Mouse (Mus musculus): Measurements from ENCODE around the gene Cr1l. TPM values are rescaled to one million over a fixed set of nuclear protein-coding genes. Genes with fewer than 3 reads are reported as not detected.

Gene Cr1l
- polyA plus RNA-seq (2012; rRNA removed), result 54.1 and 83.6 TPM in 2 replicates

DNA sequence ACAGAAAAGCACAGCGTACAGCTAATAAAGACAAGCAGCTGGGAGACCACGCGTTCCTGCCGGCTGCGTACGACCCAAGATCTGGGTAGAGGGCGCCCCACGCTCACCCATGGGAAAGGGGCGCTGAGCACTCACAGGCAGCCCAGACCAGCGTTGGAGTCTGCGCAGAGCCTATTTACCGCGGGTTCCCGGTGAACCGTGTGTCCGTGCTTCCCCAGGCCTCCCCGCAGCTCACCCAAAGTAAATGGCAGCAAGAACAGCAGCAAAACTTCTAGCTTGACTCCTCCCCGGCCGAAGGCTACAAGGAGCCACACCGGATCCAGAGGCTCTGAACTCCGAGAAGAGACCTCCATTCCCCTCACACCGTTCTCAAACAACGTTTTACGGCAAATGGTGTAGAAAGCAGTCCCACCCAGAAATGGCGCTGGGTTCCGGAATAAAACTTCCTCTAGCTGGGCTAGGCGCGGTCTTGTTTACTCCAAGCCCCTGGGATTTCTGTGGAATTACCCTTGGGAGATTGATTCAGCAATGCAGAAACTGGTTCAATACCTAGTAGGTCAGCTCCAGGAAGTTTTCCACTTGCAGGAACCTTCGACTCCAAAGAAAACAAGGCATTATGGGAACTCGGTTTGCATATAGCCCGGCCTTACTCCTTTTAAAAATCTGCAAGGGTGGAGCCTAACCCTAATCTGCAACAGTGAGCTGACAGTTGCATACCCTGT is at the start of gene Cr1l:
Gene Cr1l, minus strand, starts transcription at position 634 of the 722 bp plus-strand sequence.
- Histone ChIP-seq H3K36me3 (ENCODE audit: control insufficient read depth, insufficient read depth, low read length) (peaks cover 5% of the 10 kb centered on the region), H3K27me3 (replicated peaks; ENCODE audit: control insufficient read depth, insufficient read depth, low read length) (no peaks in the 10 kb centered on the region), H3K4me1 (ENCODE audit: control insufficient read depth, insufficient read depth, low read length) (no peaks in the 10 kb centered on the region; the same call in 1 of the 2 replicates), H3K4me3 (ENCODE audit: insufficient read depth, low read depth, low read length) (peak within 1 kb of the TSS; percentile 88), H3K27ac (ENCODE audit: insufficient read depth, low read depth, low read length) (peak within 1 kb of the TSS; percentile 97)
- WGBS, result under 1% methylated on average over 31 of the region's 31 CpGs
- TF ChIP-seq POLR2A (IDR thresholded peaks at IDR 0.05; ENCODE audit: low read depth, low read length) (peak; percentile 76), CTCF (conservative IDR thresholded peaks at IDR 0.05; ENCODE audit: insufficient read depth, insufficient read length, low read depth, low read length) (peak; percentile 69)
- DNase-seq, result peak; percentile 95

DNA sequence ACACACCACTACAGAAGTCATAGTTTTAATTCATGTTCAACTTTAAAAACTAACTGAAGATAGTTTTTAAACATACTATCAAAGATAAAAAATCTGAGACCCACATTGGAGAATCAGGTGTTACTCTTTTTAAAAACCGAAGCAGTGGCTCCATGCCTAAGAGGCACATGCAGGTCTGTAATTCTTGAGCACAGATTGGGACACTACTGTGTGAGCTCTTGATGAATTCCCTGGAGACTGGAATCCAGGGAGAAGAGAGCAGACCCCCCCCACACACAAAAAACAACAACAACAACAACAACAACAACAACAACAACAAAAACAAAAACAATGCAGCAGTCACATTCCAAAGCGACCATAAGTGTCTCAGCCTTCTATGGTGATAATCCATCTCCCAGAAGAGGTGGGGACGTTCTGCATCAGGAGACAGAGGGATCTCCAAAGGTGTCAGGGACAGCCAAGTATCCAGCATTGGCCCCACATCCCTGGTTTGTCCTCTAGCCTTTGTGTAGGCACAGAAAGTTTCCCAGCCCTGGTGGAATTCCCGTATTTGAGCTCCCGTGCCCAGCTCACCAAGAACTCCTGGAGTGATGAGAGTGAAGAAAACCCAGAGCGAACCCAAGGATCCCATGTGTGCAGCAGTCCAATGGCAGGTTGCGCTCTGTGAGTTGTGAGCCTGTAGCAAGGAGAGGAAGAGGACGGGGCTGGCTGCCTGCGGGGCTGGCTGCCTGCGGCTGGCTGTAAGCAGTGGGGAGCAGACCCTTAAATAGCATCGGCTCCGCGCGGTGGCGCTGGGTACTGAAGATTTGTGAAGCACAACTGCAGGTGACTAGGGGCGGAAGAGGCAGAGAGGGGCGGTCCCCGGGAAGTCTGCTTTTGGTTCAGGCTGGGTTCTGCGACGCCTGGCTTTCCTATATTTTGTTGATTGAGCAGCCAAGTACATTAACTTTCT is 44.9 kb upstream of the Cr1l start, which contains the start of gene Cr2:
Gene Cr2, minus strand, starts transcription at position 737 of the 952 bp plus-strand sequence.
- no peaks in the 10 kb centered on the region for H3K36me3 ChIP-seq (ENCODE audit: control insufficient read depth, insufficient read depth, low read length)
- peak; percentile 42 for DNase-seq
- H3K27ac ChIP-seq (ENCODE audit: insufficient read depth, low read depth, low read length), result no peak within 1 kb of the TSS
- no peaks in the 10 kb centered on the region for H3K4me1 ChIP-seq (ENCODE audit: control insufficient read depth, insufficient read depth, low read length)
- TF ChIP-seq CTCF (conservative IDR thresholded peaks at IDR 0.05; ENCODE audit: insufficient read depth, insufficient read length, low read depth, low read length), result peak; percentile 36
- no peak for TF ChIP-seq POLR2A (IDR thresholded peaks at IDR 0.05; ENCODE audit: low read depth, low read length)
- no peaks in the 10 kb centered on the region for H3K27me3 ChIP-seq (replicated peaks; ENCODE audit: control insufficient read depth, insufficient read depth, low read length)
- peak within 1 kb of the TSS; percentile 2; the same call in 1 of the 2 replicates for H3K4me3 ChIP-seq (ENCODE audit: insufficient read depth, low read depth, low read length)
- WGBS, result 8% methylated on average over 20 of the region's 20 CpGs

DNA sequence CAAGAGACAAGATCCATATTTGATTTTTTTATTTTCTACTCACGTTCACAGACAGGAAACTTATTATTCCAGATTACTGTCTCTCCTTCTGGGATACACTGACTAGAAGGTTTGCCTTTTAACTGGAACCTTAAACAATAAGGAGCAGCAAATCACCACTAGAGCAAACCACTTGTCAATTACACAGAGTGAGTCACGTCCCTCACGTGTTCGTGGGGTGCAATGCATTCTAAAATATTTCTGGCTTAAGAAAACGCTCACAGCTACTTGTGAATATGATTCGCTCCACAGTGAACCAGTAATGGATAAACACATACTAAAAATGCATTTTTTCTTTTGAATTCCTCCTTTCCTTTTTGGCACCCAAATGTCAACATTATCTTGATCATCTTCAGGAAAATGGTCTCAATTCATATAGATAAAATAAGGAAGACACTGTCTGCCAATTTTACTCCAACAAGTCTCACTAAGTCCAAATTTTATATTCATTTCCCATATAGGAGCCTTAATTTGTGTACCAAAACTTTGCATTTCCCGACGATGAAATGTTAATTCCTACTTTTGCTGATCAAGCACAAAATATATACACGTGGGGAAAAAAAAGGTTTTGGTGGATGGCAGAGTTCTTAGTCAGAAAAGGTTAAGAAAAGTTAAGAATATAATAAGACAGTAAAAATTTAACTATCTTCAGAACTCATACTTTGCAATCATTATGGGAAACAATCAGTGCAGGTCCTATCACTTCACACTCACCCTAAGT is 33.8 kb upstream of the Cr1l start:
- TF ChIP-seq CTCF (conservative IDR thresholded peaks at IDR 0.05; ENCODE audit: insufficient read depth, insufficient read length, low read depth, low read length) (no peak), POLR2A (IDR thresholded peaks at IDR 0.05; ENCODE audit: low read depth, low read length) (no peak)
- no peaks in the 10 kb centered on the region; the same call in 1 of the 2 replicates for H3K36me3 ChIP-seq (ENCODE audit: control insufficient read depth, insufficient read depth, low read length)
- WGBS, result 79% methylated on average over 9 of the region's 9 CpGs
- no peaks in the 10 kb centered on the region for H3K4me1 ChIP-seq (ENCODE audit: control insufficient read depth, insufficient read depth, low read length)
- no peak overlapping the region for H3K27ac ChIP-seq (ENCODE audit: insufficient read depth, low read depth, low read length)
- no peak for DNase-seq
- H3K27me3 ChIP-seq (replicated peaks; ENCODE audit: control insufficient read depth, insufficient read depth, low read length), result no peaks in the 10 kb centered on the region
- no peak overlapping the region for H3K4me3 ChIP-seq (ENCODE audit: insufficient read depth, low read depth, low read length)

DNA sequence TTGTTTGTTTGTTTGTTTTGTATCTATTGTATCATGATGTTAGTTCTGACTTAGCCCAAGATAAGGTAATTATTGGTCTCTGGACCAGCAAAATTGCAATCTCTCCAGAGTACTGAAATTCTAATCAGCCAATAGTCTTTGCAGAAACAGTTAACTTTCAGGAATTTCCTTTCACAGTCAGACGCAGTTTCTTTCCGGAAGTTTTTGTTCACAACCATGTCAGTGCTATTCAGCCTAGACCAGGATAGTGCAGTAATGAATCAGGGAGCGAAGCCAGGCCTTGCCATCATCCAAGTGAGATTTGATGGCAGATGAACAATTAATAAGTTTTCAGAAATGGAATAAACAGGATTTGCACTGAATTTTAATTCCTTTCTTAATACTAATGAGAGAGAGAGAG is 684 bp upstream of the Cr1l start:
- H3K27ac ChIP-seq (ENCODE audit: insufficient read depth, low read depth, low read length), result peak overlapping the region; percentile 45; the same call in 1 of the 2 replicates
- 31% methylated on average over 3 of the region's 3 CpGs for WGBS

DNA sequence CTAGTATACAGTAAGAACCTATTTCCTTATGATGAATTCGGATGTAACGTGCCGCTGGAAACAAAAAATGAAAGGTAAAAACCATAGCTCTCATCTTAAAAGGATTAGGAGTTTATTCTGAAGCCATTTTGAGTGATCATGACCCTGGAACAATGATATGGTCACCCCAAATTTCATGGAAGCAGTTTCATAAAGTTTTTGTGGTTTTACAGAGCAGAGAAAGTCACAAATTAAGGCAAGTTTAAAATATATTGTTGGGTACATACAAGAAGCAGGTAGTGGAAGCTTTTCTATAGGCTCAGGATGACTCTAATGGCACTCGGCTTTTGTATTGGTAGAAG is 259 bp upstream of the Cr1l start:
- peaks cover 5% of the 10 kb centered on the region for H3K36me3 ChIP-seq (ENCODE audit: control insufficient read depth, insufficient read depth, low read length)
- H3K4me3 ChIP-seq (ENCODE audit: insufficient read depth, low read depth, low read length), result peak overlapping the region; percentile 88
- no peak for DNase-seq
- TF ChIP-seq POLR2A (IDR thresholded peaks at IDR 0.05; ENCODE audit: low read depth, low read length), result no peak
- TF ChIP-seq CTCF (conservative IDR thresholded peaks at IDR 0.05; ENCODE audit: insufficient read depth, insufficient read length, low read depth, low read length), result no peak
- no peaks in the 10 kb centered on the region for H3K27me3 ChIP-seq (replicated peaks; ENCODE audit: control insufficient read depth, insufficient read depth, low read length)
- no peaks in the 10 kb centered on the region; the same call in 1 of the 2 replicates for H3K4me1 ChIP-seq (ENCODE audit: control insufficient read depth, insufficient read depth, low read length)
- WGBS, result 18% methylated on average over 4 of the region's 4 CpGs
- H3K27ac ChIP-seq (ENCODE audit: insufficient read depth, low read depth, low read length), result peak overlapping the region; percentile 97

More for the DNA sequence above, 684 bp upstream of the Cr1l start:
- H3K36me3 ChIP-seq (ENCODE audit: control insufficient read depth, insufficient read depth, low read length), result peaks cover 5% of the 10 kb centered on the region
- H3K4me3 ChIP-seq (ENCODE audit: insufficient read depth, low read depth, low read length), result no peak overlapping the region
- peak; percentile 43 for DNase-seq
- no peaks in the 10 kb centered on the region for H3K27me3 ChIP-seq (replicated peaks; ENCODE audit: control insufficient read depth, insufficient read depth, low read length)
- TF ChIP-seq CTCF (conservative IDR thresholded peaks at IDR 0.05; ENCODE audit: insufficient read depth, insufficient read length, low read depth, low read length), result no peak
- TF ChIP-seq POLR2A (IDR thresholded peaks at IDR 0.05; ENCODE audit: low read depth, low read length), result no peak
- H3K4me1 ChIP-seq (ENCODE audit: control insufficient read depth, insufficient read depth, low read length), result no peaks in the 10 kb centered on the region; the same call in 1 of the 2 replicates

DNA sequence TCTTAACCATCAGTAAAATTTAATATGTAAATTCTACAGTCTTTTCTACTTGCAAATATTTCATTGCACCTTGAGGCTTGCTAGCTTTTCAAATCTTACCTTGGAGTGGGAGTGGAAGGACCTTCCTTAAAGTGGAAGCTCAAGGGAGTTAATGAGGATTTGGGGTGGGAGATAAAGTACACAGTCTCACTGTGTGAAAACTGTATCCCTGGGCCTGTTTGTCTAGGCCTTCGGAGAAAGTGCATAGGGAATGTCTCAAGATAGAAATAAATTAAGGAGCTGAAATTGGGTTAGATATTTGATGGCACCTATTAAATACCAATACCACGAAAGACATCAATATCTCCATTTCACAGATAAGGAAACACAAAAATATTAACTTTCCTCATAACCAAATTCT is 907 bp downstream of the Cr1l start:
- no peak for TF ChIP-seq POLR2A (IDR thresholded peaks at IDR 0.05; ENCODE audit: low read depth, low read length)
- TF ChIP-seq CTCF (conservative IDR thresholded peaks at IDR 0.05; ENCODE audit: insufficient read depth, insufficient read length, low read depth, low read length), result no peak
- Histone ChIP-seq H3K27me3 (replicated peaks; ENCODE audit: control insufficient read depth, insufficient read depth, low read length) (no peaks in the 10 kb centered on the region), H3K36me3 (ENCODE audit: control insufficient read depth, insufficient read depth, low read length) (peaks cover 6% of the 10 kb centered on the region), H3K27ac (ENCODE audit: insufficient read depth, low read depth, low read length) (peak overlapping the region; percentile 97; the same call in 1 of the 2 replicates), H3K4me3 (ENCODE audit: insufficient read depth, low read depth, low read length) (peak overlapping the region; percentile 88), H3K4me1 (ENCODE audit: control insufficient read depth, insufficient read depth, low read length) (no peaks in the 10 kb centered on the region; the same call in 1 of the 2 replicates)
- DNase-seq, result no peak
- 5% methylated on average over 2 of the region's 2 CpGs for WGBS
